Mouse (Mus musculus) left cerebral cortex, adult 18-20 months (tissue): ENCODE data around the gene Cdh11. TPM values are rescaled to one million over a fixed set of nuclear protein-coding genes. Genes with fewer than 3 reads are reported as not detected.

Source experiments
- DNase-seq, 2 experiments: peaks; one replicate each; pipeline ENCODE4 v3.0.0; 2021 to 2022; ENCODE audit warnings: low spot score in 2 of 2, mixed read lengths in 1 of 2
- long read RNA-seq, 2 experiments: library from polyadenylated mRNA; stranded (forward); transcript quantifications; one replicate each; pipeline ENCODE4 v2.0.0; 2021
- total RNA-seq, 2 experiments: library from RNA; stranded (reverse); gene quantifications; 2 replicates each; pipeline ENCODE4 v1.2.3; 2021

Cdh11 gene
- total RNA-seq: 10 to 100 TPM; 48.1 to 56.3 TPM
- long read RNA-seq, experiment 1, full-length matches to known transcripts: 11 of 22 reads
- long read RNA-seq, experiment 1, partial matches to known transcripts: 0 of 22 reads
- long read RNA-seq, experiment 1, other reads (novel, unspliced or antisense): 11 of 22 reads
- long read RNA-seq, experiment 2, full-length matches to known transcripts: 9 of 24 reads
- long read RNA-seq, experiment 2, partial matches to known transcripts: 4 of 24 reads
- long read RNA-seq, experiment 2, other reads (novel, unspliced or antisense): 11 of 24 reads

- DNase-seq: peak in 1 of 2 experiments; percentile 7
Measured at GRCm38 (mm10) chr8:102785592-102786416, at the start of gene Cdh11. Cdh11 (minus strand) TSS chr8:102785642.

GRCm38 (mm10) chr8:102813959-102814358 lies 28.5 kb upstream of the Cdh11 start:
- no peak for DNase-seq

GRCm38 (mm10) chr8:102790303-102790702 lies 4.9 kb upstream of the Cdh11 start:
- peak in 1 of 2 experiments; percentile 47 for DNase-seq

- peak; percentile 26 to 44 for DNase-seq
Measured at GRCm38 (mm10) chr8:102786467-102787360, 1.3 kb upstream of the Cdh11 start.

GRCm38 (mm10) chr8:102784835-102785455 lies 497 bp downstream of the Cdh11 start:
- peak; percentile 63 to 83 for DNase-seq

GRCm38 (mm10) chr8:102783821-102784591 lies 1.4 kb downstream of the Cdh11 start:
- peak; percentile 51 to 63 for DNase-seq

GRCm38 (mm10) chr8:102782707-102783489 lies 2.5 kb downstream of the Cdh11 start:
- no peak for DNase-seq

GRCm38 (mm10) chr8:102780899-102781298 lies 4.5 kb downstream of the Cdh11 start:
- DNase-seq: peak; percentile 82 to 88

GRCm38 (mm10) chr8:102774594-102774993 lies 10.8 kb downstream of the Cdh11 start:
- no peak for DNase-seq

GRCm38 (mm10) chr8:102771456-102771855 lies 14.0 kb downstream of the Cdh11 start:
- no peak for DNase-seq

GRCm38 (mm10) chr8:102753839-102754238 lies 31.6 kb downstream of the Cdh11 start:
- no peak for DNase-seq

GRCm38 (mm10) chr8:102742940-102743339 lies 42.5 kb downstream of the Cdh11 start:
- DNase-seq: no peak

- no peak for DNase-seq
Measured at GRCm38 (mm10) chr8:102742008-102742591, 43.3 kb downstream of the Cdh11 start.

GRCm38 (mm10) chr8:102740963-102741362 lies 44.5 kb downstream of the Cdh11 start:
- DNase-seq: no peak

GRCm38 (mm10) chr8:102738961-102739487 lies 46.4 kb downstream of the Cdh11 start:
- peak; percentile 19 to 20 for DNase-seq

GRCm38 (mm10) chr8:102738395-102738794 lies 47.0 kb downstream of the Cdh11 start:
- peak in 1 of 2 experiments; percentile 17 for DNase-seq

- no peak for DNase-seq
Measured at GRCm38 (mm10) chr8:102734419-102734818, 51.0 kb downstream of the Cdh11 start.

- no peak for DNase-seq
Measured at GRCm38 (mm10) chr8:102726206-102726935, 59.1 kb downstream of the Cdh11 start.
